Mouse (Mus musculus): Measurements from ENCODE around the gene Stk38. TPM values are rescaled to one million over a fixed set of nuclear protein-coding genes. Genes with fewer than 3 reads are reported as not detected.
"Not testable (repeated sequence)": the region's sequence is repeated elsewhere in the genome, so short reads cannot be mapped to it uniquely, and the experiment has no call there.

The Stk38 gene
- total RNA-seq (2015) (312 and 327 TPM in 2 replicates), total RNA-seq (2017) (237 and 269 TPM in 2 replicates)

DNA sequence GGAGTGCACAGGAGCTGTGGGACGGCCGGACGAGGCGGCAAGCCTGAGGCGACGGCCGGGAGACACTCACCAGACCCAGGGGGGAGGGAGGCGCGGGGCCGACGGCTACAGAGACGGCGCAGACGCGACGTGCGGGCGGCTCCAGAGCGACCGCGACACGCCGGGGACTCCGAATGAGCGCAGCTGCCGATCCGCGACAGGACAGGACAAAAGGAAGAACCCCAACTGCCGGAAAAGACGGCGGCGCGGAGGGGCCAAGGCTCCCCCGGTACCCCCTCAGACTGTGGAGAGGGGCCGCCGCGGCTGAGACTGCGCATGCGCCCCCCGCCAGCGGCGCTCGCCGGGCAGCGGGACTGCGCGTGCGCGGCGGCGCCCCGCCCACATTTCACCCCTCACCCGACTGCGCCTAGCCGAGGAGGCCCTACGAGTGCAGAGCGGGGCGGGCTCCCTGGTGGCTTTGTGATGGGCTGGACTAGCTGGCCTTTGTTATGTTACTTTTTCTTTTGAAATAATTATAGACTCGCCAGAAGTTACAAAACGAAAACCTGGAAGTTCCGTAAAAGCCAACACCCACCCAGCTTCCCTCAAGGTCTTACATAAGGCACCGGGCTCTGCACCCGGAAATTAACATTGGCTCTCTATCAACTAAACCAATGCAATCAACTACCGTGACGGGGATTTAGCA lies at the start of gene Stk38:
TSS of gene Stk38 (minus strand) at position 355 of the 685 bp plus-strand sequence.
- peak; percentile 90 for ATAC-seq (ENCODE audit: poor library complexity, severe bottlenecking)

DNA sequence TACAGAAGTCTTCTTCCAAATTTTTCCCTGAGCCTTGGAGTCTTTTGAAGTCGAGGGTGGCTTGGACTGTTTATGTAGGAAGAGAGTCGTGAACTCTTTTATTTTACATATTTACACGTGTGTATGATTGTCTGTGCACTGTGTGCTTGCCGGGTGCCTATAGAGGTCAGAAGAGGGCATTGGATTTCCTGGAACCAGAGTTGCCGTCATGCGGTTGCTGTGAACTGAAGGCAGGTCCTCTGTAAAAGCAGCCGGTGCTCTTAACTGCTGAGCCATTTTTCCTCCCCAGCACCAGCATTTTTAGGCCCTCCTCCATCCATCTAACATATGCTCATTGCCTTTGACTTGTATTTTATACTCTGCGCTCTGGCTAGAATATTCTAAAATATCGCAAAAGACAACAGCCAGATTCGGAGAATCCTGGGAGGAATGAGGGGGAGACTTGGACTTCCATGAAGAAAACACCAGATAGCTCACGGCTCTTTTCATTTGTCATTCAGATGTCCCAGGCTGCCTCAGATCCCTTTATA lies 49.6 kb upstream of the Stk38 start:
- ATAC-seq (ENCODE audit: poor library complexity, severe bottlenecking) = no peak

DNA sequence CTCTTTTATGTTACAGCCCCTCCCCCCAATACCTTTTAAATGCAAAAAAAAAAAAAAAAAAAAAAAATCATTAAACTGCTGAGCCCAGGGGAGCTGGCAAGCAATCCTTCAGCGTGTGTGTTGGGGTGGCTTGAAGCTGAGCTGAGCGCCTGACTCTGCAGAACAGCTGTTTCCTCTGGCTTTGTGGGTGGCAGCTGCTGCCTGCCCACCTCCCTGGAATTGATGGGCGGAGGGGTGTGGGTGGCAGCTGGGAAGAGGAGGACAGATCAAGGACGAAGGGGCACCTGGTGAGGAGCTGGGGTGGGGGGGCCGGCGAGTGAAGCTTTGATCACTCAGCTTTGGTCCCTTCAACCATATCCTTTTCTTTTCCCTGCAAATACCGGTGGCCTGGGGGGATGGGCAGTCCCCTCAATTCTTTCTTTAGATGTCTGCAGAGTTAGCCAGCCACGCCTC lies 48.9 kb upstream of the Stk38 start:
- no peak for ATAC-seq (ENCODE audit: poor library complexity, severe bottlenecking)

DNA sequence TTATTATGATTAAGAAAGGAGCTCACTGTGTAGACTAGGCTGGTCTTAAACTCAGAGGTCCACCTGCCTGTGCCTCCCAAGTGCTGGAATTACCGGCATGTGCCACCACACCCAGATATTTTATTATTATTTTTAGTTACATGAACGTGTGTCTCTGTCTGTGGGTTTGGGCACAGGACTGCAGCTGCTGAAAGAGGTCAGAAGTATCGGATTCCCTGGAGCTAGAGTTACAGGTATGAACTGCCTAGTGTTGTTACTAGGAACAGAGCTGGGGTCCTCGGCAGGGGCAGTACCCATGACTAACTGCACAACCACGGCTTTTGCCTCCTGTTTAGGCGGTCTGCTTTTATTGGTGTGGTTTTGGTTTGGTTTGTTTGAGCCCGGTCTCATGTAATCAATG lies 48.4 kb upstream of the Stk38 start:
- no peak for ATAC-seq (ENCODE audit: poor library complexity, severe bottlenecking)

DNA sequence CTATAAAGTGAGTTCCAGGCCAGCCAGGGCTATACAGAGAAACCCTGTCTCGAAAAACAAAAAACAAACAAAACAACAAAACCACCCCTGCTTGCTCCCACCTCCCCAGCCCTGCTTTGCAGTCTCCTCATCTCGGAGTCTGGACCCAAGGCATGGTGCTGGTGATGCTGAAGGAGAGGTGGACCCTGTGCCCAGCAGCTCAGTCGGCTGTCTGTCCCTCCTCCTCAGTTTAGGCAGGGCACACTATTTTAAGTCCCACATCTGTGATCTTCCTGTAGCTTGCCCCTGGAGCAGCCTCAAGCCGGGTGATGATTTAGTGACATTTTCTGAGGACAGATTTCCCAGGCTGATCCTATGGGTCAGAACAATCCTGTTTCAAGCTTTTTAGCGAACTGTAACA lies 47.8 kb upstream of the Stk38 start:
- ATAC-seq (ENCODE audit: poor library complexity, severe bottlenecking) = no peak

DNA sequence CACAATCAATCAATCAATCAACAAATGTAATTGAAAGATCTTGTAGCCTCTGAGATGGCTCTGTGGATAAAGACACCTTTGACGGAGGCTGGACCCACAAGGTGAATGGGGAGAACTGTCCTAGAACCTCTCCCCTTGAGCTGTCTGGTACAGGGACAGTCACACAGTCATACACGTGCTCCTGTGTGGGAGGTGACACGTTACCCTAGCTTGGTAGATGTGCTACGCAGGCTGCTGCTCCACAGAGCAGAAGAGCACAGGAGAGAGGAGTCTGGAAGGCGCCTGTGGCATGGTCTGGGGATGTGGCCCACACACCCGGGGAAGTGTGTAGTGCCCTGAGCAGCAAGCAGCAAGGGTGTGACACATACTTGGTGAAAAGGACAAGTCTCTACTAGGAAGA lies 46.6 kb upstream of the Stk38 start:
- ATAC-seq (ENCODE audit: poor library complexity, severe bottlenecking) = no peak

DNA sequence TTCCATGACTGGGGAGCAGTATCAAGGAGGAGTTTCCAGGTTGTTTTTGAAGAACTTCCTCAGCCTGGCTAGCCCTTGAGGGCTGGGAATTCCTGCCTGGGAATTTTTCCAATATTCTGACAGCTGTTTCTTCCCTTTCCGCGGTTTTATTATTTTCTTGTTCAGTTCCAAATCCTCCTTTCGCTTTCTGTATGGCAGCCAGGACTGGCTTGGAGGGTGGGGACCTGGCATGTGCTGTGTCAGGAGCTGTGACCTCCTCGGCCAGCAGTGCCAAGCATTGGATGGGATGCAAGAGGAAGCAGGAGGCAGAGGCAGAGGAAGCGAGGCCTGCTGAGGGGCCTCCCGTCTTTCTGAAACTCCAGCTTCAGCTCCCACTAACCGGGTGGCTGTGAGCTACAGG lies 46.0 kb upstream of the Stk38 start:
- peak; percentile 67 for ATAC-seq (ENCODE audit: poor library complexity, severe bottlenecking)

DNA sequence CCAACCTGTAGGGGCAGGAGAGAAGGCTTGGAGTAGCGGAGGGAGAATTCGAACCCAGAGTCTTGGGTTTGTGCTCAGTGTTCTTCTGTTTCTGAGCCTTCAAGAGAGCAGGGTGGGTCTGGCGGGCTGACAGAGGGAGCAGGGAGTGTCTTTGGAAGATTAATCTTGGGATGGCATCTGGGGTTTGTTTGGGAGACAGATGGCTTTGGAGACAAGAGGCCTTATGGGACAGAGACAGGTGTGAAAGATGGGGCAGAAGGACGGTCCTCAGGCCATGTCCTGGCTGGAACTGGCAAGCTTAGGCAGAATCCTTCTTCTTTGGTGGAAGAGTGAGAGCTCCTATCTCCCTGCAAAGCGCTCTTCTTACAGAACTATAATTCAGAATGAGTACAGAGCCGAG lies 45.3 kb upstream of the Stk38 start:
- ATAC-seq (ENCODE audit: poor library complexity, severe bottlenecking) = no peak

DNA sequence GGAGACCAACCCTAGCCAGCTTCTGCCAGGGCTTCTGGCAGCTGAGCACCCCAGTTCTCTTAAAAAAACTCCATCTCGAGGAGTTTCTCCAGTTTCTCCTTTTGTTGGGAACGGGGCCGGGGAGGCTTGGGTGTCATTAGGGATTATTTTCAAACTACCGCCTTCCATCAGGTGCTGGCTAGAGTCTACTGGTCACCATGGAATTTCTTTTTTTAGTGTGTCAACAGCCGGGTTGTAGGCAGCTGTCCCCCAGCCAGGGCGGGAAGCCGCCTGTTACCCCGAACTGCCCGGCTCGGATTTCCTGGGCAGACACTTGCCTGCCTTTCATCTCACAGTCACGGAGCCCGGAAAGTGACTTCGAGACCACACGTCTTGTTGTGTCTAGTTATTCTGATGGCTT lies 43.0 kb upstream of the Stk38 start:
- no peak for ATAC-seq (ENCODE audit: poor library complexity, severe bottlenecking)

DNA sequence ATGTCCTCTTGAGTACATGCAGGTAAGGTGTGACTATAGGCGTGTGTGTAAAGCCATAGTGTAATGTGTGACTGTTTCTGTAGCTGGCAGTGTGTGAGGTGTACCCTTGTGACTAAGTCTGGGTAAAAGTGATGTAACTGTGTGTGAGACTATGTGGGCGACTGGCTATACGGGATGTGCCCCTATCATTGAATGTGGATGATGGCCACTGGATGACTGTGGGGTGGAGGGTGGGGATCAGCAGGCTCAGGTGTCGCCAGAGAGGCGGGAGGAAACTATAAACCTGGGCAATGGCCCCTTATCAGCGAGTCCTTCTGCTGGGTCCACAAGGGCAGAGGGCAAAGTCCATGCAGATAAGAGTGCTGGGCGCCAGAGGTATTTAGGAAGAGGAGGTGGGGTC lies 42.1 kb upstream of the Stk38 start:
- ATAC-seq (ENCODE audit: poor library complexity, severe bottlenecking) = no peak

DNA sequence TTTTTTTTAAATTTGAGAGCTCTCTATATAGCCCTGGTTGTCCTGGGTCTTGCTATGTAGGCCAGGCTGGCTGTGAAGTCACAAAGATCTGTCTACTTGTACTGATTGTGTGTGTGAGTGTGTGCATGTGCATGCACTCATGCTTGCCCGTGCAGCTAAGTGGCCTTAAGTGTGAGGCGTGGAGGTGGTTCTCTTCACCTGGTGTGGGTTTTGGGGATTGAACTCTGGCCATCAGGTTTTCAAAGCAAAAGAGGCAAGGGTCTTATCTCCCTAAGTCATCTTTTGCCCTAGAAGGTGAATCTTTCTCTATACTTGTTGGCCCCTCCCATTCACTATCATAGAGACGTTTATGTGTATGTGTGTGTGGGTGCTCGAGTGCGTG lies 41.7 kb upstream of the Stk38 start:
- no peak for ATAC-seq (ENCODE audit: poor library complexity, severe bottlenecking)

DNA sequence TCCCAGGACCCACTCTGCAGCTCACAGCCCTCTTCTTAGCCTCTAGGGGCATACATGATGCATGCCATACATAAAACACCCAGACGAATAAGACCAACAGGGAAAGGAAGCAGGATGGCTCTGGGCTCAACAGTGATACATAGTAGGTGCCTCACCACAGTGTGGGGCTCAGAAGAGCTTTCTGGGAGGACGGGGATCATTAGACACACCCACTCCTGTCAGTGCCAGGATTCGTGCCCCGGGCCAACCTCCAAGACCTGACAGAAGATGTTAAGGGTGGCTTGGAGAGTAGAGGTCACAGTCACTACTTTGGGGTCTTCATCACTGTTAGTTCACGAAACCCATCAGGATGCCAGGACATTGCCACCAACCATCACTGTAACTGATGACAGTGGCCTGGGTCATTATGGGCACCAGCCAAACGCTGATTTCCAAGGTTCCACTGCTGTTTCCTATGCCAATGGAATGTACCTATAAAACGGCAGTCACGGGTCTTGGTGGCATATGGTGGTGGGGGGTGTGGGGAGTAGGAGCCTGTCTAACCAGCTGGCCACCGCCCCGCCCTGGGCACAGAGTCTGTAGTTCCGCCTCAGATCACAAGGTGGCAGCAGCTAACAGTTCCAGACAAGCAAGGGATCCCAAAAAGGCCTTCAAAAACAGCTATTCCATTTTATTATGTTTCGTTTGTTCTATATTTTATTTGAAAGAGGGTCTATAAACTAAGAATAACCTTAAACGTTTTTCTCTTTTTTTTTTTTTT lies 41.1 kb upstream of the Stk38 start:
- ATAC-seq (ENCODE audit: poor library complexity, severe bottlenecking) = peak; percentile 85

DNA sequence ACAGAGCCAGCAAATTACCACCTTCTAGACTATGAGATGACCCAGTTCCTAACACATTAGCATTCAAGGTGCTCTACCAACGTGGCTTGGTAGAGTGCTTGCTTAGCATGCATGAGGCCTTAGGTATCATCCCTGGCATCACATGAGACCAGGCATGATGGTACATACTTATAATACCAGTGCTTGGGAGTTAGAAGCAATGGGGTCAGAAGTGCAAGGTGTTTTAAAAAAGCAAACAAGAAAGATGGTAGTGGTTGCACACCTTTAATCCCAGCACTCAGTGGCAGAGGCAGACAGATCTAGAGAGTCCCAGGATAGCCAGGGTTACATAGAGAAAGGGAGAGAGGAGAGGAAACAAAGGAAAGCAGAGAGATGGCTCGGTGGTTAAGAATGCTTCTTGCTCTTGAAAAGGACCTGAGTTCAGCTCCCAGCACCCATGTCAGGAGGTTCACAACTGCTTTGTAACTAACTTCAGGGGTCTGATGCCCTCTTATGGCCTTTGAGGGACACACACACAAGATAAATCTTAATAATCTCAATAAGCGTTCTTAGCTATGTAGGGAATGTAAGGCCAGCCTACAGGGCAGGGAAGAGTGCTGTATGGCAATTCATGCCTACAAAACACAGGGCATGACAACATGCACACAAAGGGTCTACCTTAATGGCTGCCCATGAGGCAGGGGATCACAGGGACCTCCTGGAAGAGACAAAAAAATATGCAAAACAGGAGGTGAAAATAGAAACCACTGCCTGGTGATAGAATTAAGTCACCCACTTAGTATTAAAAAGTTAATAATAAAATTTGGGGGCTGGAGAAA lies 40.1 kb upstream of the Stk38 start:
- no peak for ATAC-seq (ENCODE audit: poor library complexity, severe bottlenecking)

DNA sequence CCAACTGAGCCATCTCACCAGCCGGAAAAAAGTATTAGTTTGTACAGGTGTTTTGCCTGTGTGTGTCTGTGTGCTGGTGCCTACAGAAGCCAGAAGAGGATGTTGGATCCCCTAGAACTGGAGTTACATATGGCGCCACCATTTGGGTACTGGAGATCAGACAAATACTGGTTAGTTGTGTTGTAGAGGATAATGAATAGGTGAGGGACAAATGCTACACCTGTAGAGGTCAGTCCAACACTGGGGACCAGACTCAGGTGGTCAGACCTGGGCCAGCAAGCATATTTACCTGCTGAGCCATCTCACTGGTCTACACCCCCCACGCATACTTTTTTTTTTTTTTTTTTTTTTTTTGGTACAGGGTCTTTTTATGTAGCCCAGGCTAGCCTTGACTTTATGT lies 39.1 kb upstream of the Stk38 start:
- ATAC-seq (ENCODE audit: poor library complexity, severe bottlenecking) = no peak

DNA sequence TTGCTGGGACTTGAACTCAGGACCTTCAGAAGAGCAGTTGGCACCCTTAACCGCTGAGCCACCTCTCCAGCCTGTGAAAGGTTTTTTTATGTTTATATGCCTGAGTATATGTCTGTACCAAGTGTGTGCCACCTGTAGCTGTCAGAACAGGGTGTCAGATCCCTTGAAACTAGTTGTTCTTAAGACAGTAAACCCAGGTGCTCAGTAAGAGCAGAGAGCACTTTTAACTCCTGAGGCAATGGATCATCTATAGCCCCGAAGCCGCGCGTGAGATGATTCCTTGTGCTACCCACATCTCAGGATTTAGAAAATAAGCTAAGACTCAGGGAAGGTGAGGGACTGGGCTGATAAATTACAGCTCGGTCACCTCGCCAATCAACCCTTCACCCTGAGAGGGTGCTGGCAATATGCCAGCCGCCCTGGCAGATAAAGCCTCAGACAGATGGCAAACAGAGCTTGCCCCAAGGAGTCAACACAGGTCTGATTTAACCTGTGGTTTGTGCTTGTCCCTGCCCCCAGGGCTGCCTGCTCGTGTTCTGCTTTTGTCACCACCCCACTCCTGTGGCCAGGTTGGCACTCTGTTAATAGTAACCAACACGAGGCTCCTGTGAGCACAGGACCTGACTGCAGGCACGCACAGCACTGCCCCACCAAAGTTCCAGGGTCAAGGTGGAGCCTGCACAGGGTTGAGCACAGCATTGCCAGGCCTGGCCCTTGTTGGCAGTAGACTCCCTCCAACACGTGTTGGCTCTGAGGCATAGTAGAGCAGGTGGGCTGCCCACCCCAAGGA lies 38.1 kb upstream of the Stk38 start:
- 0 out of 2 replicates have a peak, but pooled peaks have one; percentile 12 for ATAC-seq (ENCODE audit: poor library complexity, severe bottlenecking)

DNA sequence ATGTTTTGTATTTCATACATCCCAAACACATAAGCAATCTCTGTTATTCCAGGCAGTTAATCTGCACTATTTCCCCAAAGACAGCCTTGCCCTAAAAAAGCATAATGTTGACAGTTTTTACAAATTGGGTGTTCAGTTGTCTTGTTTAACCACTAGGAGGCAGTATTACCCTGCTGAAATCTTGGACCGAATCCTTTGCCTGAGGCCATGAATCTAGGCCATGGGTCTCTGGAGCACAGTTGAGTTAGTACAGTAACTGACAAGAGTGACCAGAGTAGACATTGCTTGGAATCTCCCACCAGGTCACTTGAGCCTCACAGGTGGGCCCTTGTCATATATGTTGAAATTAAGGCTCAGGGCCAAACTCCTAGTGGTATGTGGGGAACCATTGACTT lies 37.1 kb upstream of the Stk38 start:
- peak; percentile 51; the same call in 1 of the 2 replicates for ATAC-seq (ENCODE audit: poor library complexity, severe bottlenecking)

DNA sequence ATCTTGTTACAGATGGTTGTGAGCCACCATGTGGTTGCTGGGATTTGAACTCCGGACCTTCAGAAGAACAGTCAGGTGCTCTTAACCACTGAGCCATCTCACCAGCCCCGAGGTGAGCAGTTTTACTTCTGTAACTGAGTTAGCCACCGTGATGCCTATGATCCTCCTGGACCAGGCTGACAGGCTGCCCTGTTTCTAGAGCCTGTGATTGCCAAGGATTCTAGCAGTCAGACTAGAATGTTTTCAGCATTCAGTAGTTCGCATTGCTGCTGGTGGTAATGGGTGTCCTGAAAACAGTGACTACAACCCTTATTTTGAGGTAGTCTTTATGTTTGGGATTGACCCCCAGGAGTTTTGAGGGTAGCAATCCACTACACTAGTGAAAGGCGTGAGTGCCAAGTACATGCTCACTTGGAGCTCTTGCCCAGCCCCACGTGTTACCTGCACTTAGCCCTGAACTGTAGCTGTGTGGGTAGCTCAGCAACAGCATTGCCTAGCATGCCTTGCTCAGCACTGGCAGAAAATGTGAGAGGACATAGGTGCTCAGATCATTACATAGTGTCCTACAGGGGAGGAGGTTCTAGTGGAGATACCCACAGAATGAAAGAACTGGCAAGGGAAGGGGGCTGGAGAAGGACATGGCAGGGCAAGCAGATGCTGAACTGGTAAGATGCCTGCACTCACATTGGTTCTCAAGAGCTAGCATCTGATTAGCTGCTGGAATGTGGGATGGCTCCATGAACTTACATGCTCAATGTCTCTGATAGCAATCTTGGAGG lies 36.5 kb upstream of the Stk38 start:
- ATAC-seq (ENCODE audit: poor library complexity, severe bottlenecking) = no peak

DNA sequence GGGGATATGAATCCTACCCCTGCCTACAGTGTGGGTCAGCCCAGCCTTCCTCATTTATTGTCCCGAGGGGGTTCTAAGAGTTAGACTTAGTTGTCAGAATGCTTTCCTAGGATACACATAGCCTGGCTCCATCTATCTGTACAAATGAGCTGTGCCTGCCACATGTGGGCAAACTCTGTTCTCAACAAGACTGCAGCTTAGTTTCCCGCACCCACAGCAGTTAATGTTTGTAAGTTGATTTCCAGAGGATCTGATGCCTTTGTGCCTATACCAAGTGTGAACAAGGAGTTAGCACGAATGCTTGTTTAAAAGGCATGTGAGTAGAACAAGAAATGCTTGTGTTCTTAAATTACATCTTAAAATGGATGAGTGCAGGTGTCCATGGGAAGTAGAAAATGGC lies 35.8 kb upstream of the Stk38 start:
- ATAC-seq (ENCODE audit: poor library complexity, severe bottlenecking) = no peak

DNA sequence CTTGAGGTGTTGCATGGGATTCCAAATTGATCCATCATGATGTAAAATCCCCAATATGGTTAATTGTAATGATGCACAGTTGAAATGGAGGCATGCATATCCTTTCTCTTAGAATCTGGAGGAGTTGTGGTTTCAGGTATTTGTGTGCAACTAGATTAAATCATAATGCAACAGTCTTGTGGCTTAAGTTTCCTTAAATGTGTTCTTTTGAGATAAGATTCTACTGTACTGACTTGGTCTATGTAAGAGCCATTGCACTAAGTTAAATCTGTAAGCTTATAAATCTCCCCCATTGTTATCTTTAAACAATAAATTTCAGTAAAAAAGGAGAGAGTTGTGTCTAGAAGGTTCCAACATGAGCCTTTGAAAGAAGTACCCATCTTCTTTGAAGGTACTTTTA lies 34.8 kb upstream of the Stk38 start:
- no peak for ATAC-seq (ENCODE audit: poor library complexity, severe bottlenecking)

DNA sequence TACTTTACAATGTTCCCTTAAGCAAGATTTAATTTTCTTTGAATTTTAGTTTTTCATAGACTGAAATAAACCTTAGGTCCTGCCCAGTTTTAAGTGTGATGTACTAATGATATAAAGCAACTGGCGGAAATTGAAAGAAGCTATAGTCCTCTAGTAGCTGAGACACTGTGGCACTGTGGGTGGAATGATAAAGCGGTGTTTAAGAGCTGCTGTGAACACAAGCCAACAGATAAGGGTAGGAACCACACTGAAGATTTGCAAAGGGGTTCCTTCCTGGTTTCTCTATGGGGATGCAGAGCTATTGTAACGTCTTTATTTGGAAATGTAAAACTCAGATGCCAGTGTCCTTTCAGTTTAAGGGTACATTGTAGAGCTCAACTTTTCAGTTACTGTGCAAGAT lies 33.8 kb upstream of the Stk38 start:
- ATAC-seq (ENCODE audit: poor library complexity, severe bottlenecking) = not testable (repeated sequence)
